Mouse (Mus musculus) cerebellum, adult 2 months (tissue): ENCODE measurements around the gene Troap. TPM values are rescaled to one million over a fixed set of nuclear protein-coding genes. Genes with fewer than 3 reads are reported as not detected.

Experiments used
- DNase-seq, 2 experiments: peaks; one replicate each; pipeline ENCODE4 v3.0.0; 2021
- H3K27ac ChIP-seq: fragments of 200-500 bp; 2 replicates; pipeline ENCODE4 v1.5.1; 2012; ENCODE audit warnings: low read length, control low read depth, inconsistent platforms; ENCODE audit not compliant: insufficient read depth
- H3K27me3 ChIP-seq: fragments of 200-500 bp; 2 replicates; pipeline ENCODE4 v1.6.1; 2012; ENCODE audit warnings: inconsistent platforms, mild to moderate bottlenecking, low read length, moderate library complexity; ENCODE audit not compliant: control insufficient read depth, insufficient read depth
- H3K4me1 ChIP-seq: fragments of 200-500 bp; 2 replicates; pipeline ENCODE4 v1.6.1; 2011; ENCODE audit warnings: low read length; ENCODE audit not compliant: control insufficient read depth, insufficient read depth
- H3K4me3 ChIP-seq: fragments of 200-500 bp; replicated peaks from 2 replicates; pipeline ENCODE3; 2011; ENCODE audit warnings: mild to moderate bottlenecking, low read depth, low read length, control low read depth; ENCODE audit not compliant: insufficient read depth
- CTCF ChIP-seq: fragments of 200-500 bp; IDR thresholded peaks from 2 replicates; pipeline ENCODE4 v1.5.1; 2011; ENCODE audit warnings: low read depth, mild to moderate bottlenecking, control low read depth, low read length, moderate library complexity, borderline replicate concordance; ENCODE audit not compliant: insufficient read depth
- POLR2A ChIP-seq: fragments of 200-500 bp; IDR thresholded peaks from 2 replicates; pipeline ENCODE4 v1.6.1; 2011; ENCODE audit warnings: low read length, control low read depth, borderline replicate concordance; ENCODE audit not compliant: insufficient read depth
- WGBS: fragments of 180-500 bp; shearing (Covaris S2); methylation state at CpG from one replicate; pipeline ENCODE4 v1.1.7; 2018; 5-methylcytosine and 5-hydroxymethylcytosine counted together
- polyA plus RNA-seq: library from polyadenylated mRNA; depleted of rRNA; stranded (reverse); fragments of >200 nt; gene quantifications from 2 replicates; pipeline ENCODE4 v1.2.3, GENCODE M21; 2012; rRNA removed

Troap gene
- polyA plus RNA-seq, 1 experiment: 0.07 TPM

- Histone ChIP-seq H3K27me3 (no peaks in the 10 kb centered on the region), H3K27ac (no peak overlapping the region), H3K4me1 (no peaks in the 10 kb centered on the region), H3K4me3 (peak overlapping the region; percentile 90)
- WGBS: under 1% methylated on average over 34 of the region's 35 CpGs
- DNase-seq: peak in 1 of 2 experiments; percentile 21
- no peak for TF ChIP-seq POLR2A
- no peak for TF ChIP-seq CTCF
Observed at GRCm38 (mm10) chr15:99126816-99127365, 52.5 kb downstream of the Troap start.

DNA sequence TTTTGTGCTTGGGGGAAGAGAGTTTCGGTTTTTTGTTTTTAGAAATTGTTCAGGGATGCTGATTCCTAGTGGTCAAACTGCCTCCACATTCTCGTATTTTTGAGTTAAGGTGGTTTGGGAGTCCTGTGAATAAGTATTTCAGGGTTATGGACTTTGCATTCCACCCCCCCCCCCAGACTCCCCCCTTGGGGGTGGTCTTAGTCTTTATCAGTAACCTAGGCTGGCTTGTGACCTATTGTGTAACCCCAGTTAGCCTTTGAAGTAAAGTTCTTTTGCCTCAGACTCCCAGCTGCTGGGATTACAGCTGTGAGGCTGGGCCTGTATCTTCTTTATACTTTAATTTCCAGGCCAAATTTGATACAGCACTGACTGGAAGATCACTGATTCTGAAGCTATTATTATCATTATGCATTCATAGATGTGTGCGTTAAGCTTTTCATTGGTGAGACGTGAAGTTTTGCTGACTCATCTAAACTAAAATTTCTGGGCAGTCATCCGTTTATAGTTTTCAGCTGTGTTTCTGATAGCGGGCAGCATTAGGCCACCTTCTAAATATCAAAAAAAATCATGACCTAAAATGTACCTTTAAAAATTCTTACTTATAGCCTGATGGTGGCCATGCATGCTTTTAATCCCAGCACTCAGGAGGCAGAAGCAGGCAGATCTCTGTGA, 53.6 kb downstream of the Troap start:
- DNase-seq: no peak
- Histone ChIP-seq H3K4me3 (no peak overlapping the region), H3K27ac (no peak overlapping the region), H3K27me3 (no peaks in the 10 kb centered on the region), H3K4me1 (no peaks in the 10 kb centered on the region)
- WGBS: 77% methylated on average over 6 of the region's 6 CpGs
- no peak for TF ChIP-seq CTCF
- TF ChIP-seq POLR2A: no peak

- no peaks in the 10 kb centered on the region for H3K27me3 ChIP-seq
Observed at GRCm38 (mm10) chr15:99129441-99129840, 55.1 kb downstream of the Troap start.

GRCm38 (mm10) chr15:99129956-99130910, 55.9 kb downstream of the Troap start:
- H3K27me3 ChIP-seq: no peaks in the 10 kb centered on the region
- DNase-seq: no peak
- TF ChIP-seq POLR2A (no peak), CTCF (no peak)
- 70% methylated on average over 22 of the region's 22 CpGs for WGBS
- no peak overlapping the region for H3K27ac ChIP-seq
- no peak overlapping the region for H3K4me3 ChIP-seq
- no peaks in the 10 kb centered on the region; the same call in 1 of the 2 replicates for H3K4me1 ChIP-seq

More at GRCm38 (mm10) chr15:99129441-99129840, 55.1 kb downstream of the Troap start:
- TF ChIP-seq POLR2A (no peak), CTCF (no peak)
- DNase-seq: no peak
- H3K4me1 ChIP-seq: no peaks in the 10 kb centered on the region; the same call in 1 of the 2 replicates
- H3K27ac ChIP-seq: no peak overlapping the region
- no peak overlapping the region for H3K4me3 ChIP-seq
- 61% methylated on average over 11 of the region's 11 CpGs for WGBS

Other genes with a start within 250 kb of the Troap start
- gene Prkag1, start 243.1 kb upstream of the Troap start, polyA plus RNA-seq: 90.3 and 93.6 TPM in 2 replicates
- gene Kmt2d, start 203.4 kb upstream of the Troap start, polyA plus RNA-seq: 49.9 and 52.6 TPM in 2 replicates
- 18.7 and 19.8 TPM in 2 replicates for gene Rhebl1, start 180.0 kb upstream of the Troap start, polyA plus RNA-seq
- 0.07 and 0.10 TPM in 2 replicates for gene Dhh, start 176.0 kb upstream of the Troap start, polyA plus RNA-seq
- gene Lmbr1l, start 156.3 kb upstream of the Troap start, polyA plus RNA-seq: 37.5 and 39.7 TPM in 2 replicates
- 1,352 and 1,359 TPM in 2 replicates for gene Tuba1b, start 140.0 kb upstream of the Troap start, polyA plus RNA-seq
- 0.75 and 2.6 TPM in 2 replicates for gene Gm49450, start 121.0 kb upstream of the Troap start, polyA plus RNA-seq
- 1,294 and 1,344 TPM in 2 replicates for gene Tuba1a, start 120.9 kb upstream of the Troap start, polyA plus RNA-seq
- gene Tuba1c, start 44.7 kb upstream of the Troap start, polyA plus RNA-seq: 6.4 and 9.0 TPM in 2 replicates
- gene Prph, start 19.4 kb upstream of the Troap start, polyA plus RNA-seq: 25.7 and 37.7 TPM in 2 replicates
- 1.3 and 1.6 TPM in 2 replicates for gene C1ql4, start 13.2 kb downstream of the Troap start, polyA plus RNA-seq
- 0.13 TPM in 1 of 2 replicates, not detected in the other for gene Dnajc22, start 18.6 kb downstream of the Troap start, polyA plus RNA-seq
- 26.7 and 26.9 TPM in 2 replicates for gene Spats2, start 51.3 kb downstream of the Troap start, polyA plus RNA-seq
- gene Kcnh3, start 150.3 kb downstream of the Troap start, polyA plus RNA-seq: 5.0 and 7.0 TPM in 2 replicates
- 84.9 and 94.4 TPM in 2 replicates for gene Mcrs1, start 177.4 kb downstream of the Troap start, polyA plus RNA-seq
- 141 and 152 TPM in 2 replicates for gene Prpf40b, start 220.5 kb downstream of the Troap start, polyA plus RNA-seq
- gene Fam186b, start 221.3 kb downstream of the Troap start, polyA plus RNA-seq: 1.1 and 1.9 TPM in 2 replicates